Mouse (Mus musculus) liver, adult 2 months (tissue): ENCODE data around the gene Ap4m1. TPM values are rescaled to one million over a fixed set of nuclear protein-coding genes. Genes with fewer than 3 reads are reported as not detected.

ENCODE experiments used
- DNase-seq: peaks from one replicate; pipeline ENCODE4 v3.0.0-alpha.2; 2011; ENCODE audit warnings: low read depth, low spot score; ENCODE audit errors: extremely low read depth
- H3K27ac ChIP-seq: fragments of 200-500 bp; replicated peaks from 2 replicates; pipeline ENCODE4 v1.5.1; 2012; ENCODE audit warnings: low read depth, mild to moderate bottlenecking, control low read depth, inconsistent platforms, low read length; ENCODE audit not compliant: insufficient read depth
- H3K27me3 ChIP-seq: fragments of 200-500 bp; 2 replicates; pipeline ENCODE4 v1.6.1; 2012; ENCODE audit warnings: mild to moderate bottlenecking, moderate library complexity, low read length, inconsistent platforms; ENCODE audit not compliant: control insufficient read depth, insufficient read depth
- H3K36me3 ChIP-seq: fragments of 200-500 bp; 2 replicates; pipeline ENCODE4 v1.6.1; 2012; ENCODE audit warnings: low read length, inconsistent platforms; ENCODE audit not compliant: control insufficient read depth, insufficient read depth
- H3K4me1 ChIP-seq: fragments of 200-500 bp; 2 replicates; pipeline ENCODE4 v1.6.1; 2011; ENCODE audit warnings: low read length; ENCODE audit not compliant: control insufficient read depth, insufficient read depth
- H3K4me3 ChIP-seq: fragments of 200-500 bp; 2 replicates; pipeline ENCODE4 v1.5.1; 2011; ENCODE audit warnings: low read depth, mild to moderate bottlenecking, control low read depth, low read length, moderate library complexity; ENCODE audit not compliant: insufficient read depth
- H3K79me2 ChIP-seq: fragments of 200-500 bp; 2 replicates; pipeline ENCODE4 v1.6.1; 2012; ENCODE audit warnings: inconsistent platforms, mild to moderate bottlenecking, low read length, moderate library complexity; ENCODE audit not compliant: control insufficient read depth, insufficient read depth
- H3K9ac ChIP-seq: fragments of 200-500 bp; 2 replicates; pipeline ENCODE4 v1.6.1; 2012; ENCODE audit warnings: low read depth, mild to moderate bottlenecking, control low read depth, inconsistent platforms, low read length
- CTCF ChIP-seq: fragments of 200-500 bp; IDR thresholded peaks from 2 replicates; pipeline ENCODE4 v1.5.1; 2011; ENCODE audit warnings: low read depth, low read length, control low read depth
- POLR2A ChIP-seq: fragments of 200-500 bp; IDR thresholded peaks from 2 replicates; pipeline ENCODE4 v1.6.1; 2011; ENCODE audit warnings: low read length, control low read depth; ENCODE audit not compliant: insufficient read depth; ENCODE audit errors: extremely low read depth
- WGBS: fragments of 180-500 bp; shearing (Covaris S2); methylation state at CpG from one replicate; pipeline ENCODE4 v1.1.7; 2018; 5-methylcytosine and 5-hydroxymethylcytosine counted together
- polyA plus RNA-seq: library from polyadenylated mRNA; depleted of rRNA; stranded (reverse); fragments of >200 nt; gene quantifications from 2 replicates; pipeline ENCODE4 v1.2.3, GENCODE M21; 2012
- total RNA-seq: library from RNA; depleted of rRNA; stranded (reverse); fragments of >200 nt; gene quantifications from 2 replicates; pipeline ENCODE4 v1.2.3, GENCODE M21; 2014

The Ap4m1 gene
- total and polyA plus RNA-seq, 2 experiments = 9.6 to 14.8 TPM

GRCm38 (mm10) chr5:138163610-138164009, 8.2 kb upstream of the Ap4m1 start:
- WGBS = 82% methylated on average over 10 of the region's 10 CpGs
- H3K36me3 ChIP-seq = peaks cover 26% of the 10 kb centered on the region; the same call in 1 of the 2 replicates
- no peak overlapping the region for H3K4me3 ChIP-seq
- TF ChIP-seq CTCF (no peak), POLR2A (no peak)
- no peak overlapping the region for H3K9ac ChIP-seq
- H3K79me2 ChIP-seq = peaks cover 2% of the 10 kb centered on the region; the same call in 1 of the 2 replicates
- H3K4me1 ChIP-seq = peaks cover 7% of the 10 kb centered on the region
- no peaks in the 10 kb centered on the region for H3K27me3 ChIP-seq
- no peak for DNase-seq
- H3K27ac ChIP-seq = no peak overlapping the region

- H3K79me2 ChIP-seq = peaks cover 2% of the 10 kb centered on the region; the same call in 1 of the 2 replicates
- WGBS = 84% methylated on average over 8 of the region's 8 CpGs
- DNase-seq = no peak
- H3K36me3 ChIP-seq = peaks cover 26% of the 10 kb centered on the region; the same call in 1 of the 2 replicates
- no peak overlapping the region for H3K9ac ChIP-seq
- peaks cover 7% of the 10 kb centered on the region for H3K4me1 ChIP-seq
- no peak for TF ChIP-seq POLR2A
- no peaks in the 10 kb centered on the region for H3K27me3 ChIP-seq
- H3K27ac ChIP-seq = no peak overlapping the region
- H3K4me3 ChIP-seq = no peak overlapping the region
These were observed 6.2 kb upstream of the Ap4m1 start for GRCm38 (mm10) chr5:138165594-138165993.

- Histone ChIP-seq H3K9ac (peak overlapping the region; percentile 49), H3K4me1 (peaks cover 2% of the 10 kb centered on the region; the same call in 1 of the 2 replicates), H3K79me2 (no peaks in the 10 kb centered on the region; the same call in 1 of the 2 replicates), H3K27me3 (no peaks in the 10 kb centered on the region), H3K36me3 (peaks cover 9% of the 10 kb centered on the region; the same call in 1 of the 2 replicates), H3K27ac (peak overlapping the region; percentile 62), H3K4me3 (peak overlapping the region; percentile 61)
- DNase-seq = peak; percentile 97
- TF ChIP-seq CTCF = no peak
- TF ChIP-seq POLR2A = peak; percentile 37; the same call in 1 of the 2 replicates
- WGBS = under 1% methylated on average over 47 of the region's 47 CpGs
These were observed 753 bp upstream of the Ap4m1 start for GRCm38 (mm10) chr5:138170936-138171561.

GRCm38 (mm10) chr5:138173217-138173616, 1.4 kb downstream of the Ap4m1 start:
- H3K79me2 ChIP-seq = no peaks in the 10 kb centered on the region; the same call in 1 of the 2 replicates
- H3K27ac ChIP-seq = no peak overlapping the region
- DNase-seq = no peak
- 76% methylated on average over 3 of the region's 3 CpGs for WGBS
- TF ChIP-seq POLR2A (no peak), CTCF (no peak)
- no peak overlapping the region for H3K4me3 ChIP-seq
- peaks cover 2% of the 10 kb centered on the region; the same call in 1 of the 2 replicates for H3K4me1 ChIP-seq
- H3K9ac ChIP-seq = no peak overlapping the region
- no peaks in the 10 kb centered on the region for H3K27me3 ChIP-seq
- H3K36me3 ChIP-seq = peaks cover 10% of the 10 kb centered on the region

- under 1% methylated on average over 31 of the region's 31 CpGs for WGBS
- no peaks in the 10 kb centered on the region for H3K36me3 ChIP-seq
- no peaks in the 10 kb centered on the region for H3K79me2 ChIP-seq
- TF ChIP-seq CTCF (no peak), POLR2A (peak; percentile 88)
- peak within 1 kb of the TSS; percentile 65 for H3K4me3 ChIP-seq
- H3K27ac ChIP-seq = peak within 1 kb of the TSS; percentile 91
- H3K27me3 ChIP-seq = no peaks in the 10 kb centered on the region
- peak; percentile 85 for DNase-seq
- peak within 1 kb of the TSS; percentile 87 for H3K9ac ChIP-seq
- peaks cover 5% of the 10 kb centered on the region for H3K4me1 ChIP-seq
These were observed 15.3 kb downstream of the Ap4m1 start, which contains the start of the genes Taf6 and Cnpy4 for GRCm38 (mm10) chr5:138186950-138187638. Taf6 (minus strand) TSS chr5:138187451. Cnpy4 (plus strand) TSS chr5:138187485.
